Mouse (Mus musculus) cerebellum, adult 2 months (tissue): Measurements from ENCODE around the gene Siae. TPM values are rescaled to one million over a fixed set of nuclear protein-coding genes. Genes with fewer than 3 reads are reported as not detected.

Source experiments
- DNase-seq, 2 experiments: peaks; one replicate each; pipeline ENCODE4 v3.0.0; 2021
- H3K27ac ChIP-seq: fragments of 200-500 bp; 2 replicates; pipeline ENCODE4 v1.5.1; 2012; ENCODE audit warnings: low read length, control low read depth, inconsistent platforms; ENCODE audit not compliant: insufficient read depth
- H3K27me3 ChIP-seq: fragments of 200-500 bp; 2 replicates; pipeline ENCODE4 v1.6.1; 2012; ENCODE audit warnings: inconsistent platforms, mild to moderate bottlenecking, low read length, moderate library complexity; ENCODE audit not compliant: control insufficient read depth, insufficient read depth
- H3K4me1 ChIP-seq: fragments of 200-500 bp; 2 replicates; pipeline ENCODE4 v1.6.1; 2011; ENCODE audit warnings: low read length; ENCODE audit not compliant: control insufficient read depth, insufficient read depth
- H3K4me3 ChIP-seq: fragments of 200-500 bp; replicated peaks from 2 replicates; pipeline ENCODE3; 2011; ENCODE audit warnings: mild to moderate bottlenecking, low read depth, low read length, control low read depth; ENCODE audit not compliant: insufficient read depth
- CTCF ChIP-seq: fragments of 200-500 bp; IDR thresholded peaks from 2 replicates; pipeline ENCODE4 v1.5.1; 2011; ENCODE audit warnings: low read depth, mild to moderate bottlenecking, control low read depth, low read length, moderate library complexity, borderline replicate concordance; ENCODE audit not compliant: insufficient read depth
- POLR2A ChIP-seq: fragments of 200-500 bp; IDR thresholded peaks from 2 replicates; pipeline ENCODE4 v1.6.1; 2011; ENCODE audit warnings: low read length, control low read depth, borderline replicate concordance; ENCODE audit not compliant: insufficient read depth
- WGBS: fragments of 180-500 bp; shearing (Covaris S2); methylation state at CpG from one replicate; pipeline ENCODE4 v1.1.7; 2018; 5-methylcytosine and 5-hydroxymethylcytosine counted together
- polyA plus RNA-seq: library from polyadenylated mRNA; depleted of rRNA; stranded (reverse); fragments of >200 nt; gene quantifications from 2 replicates; pipeline ENCODE4 v1.2.3, GENCODE M21; 2012

Siae gene
- polyA plus RNA-seq, 1 experiment: 15.9 TPM

- TF ChIP-seq CTCF (no peak), POLR2A (no peak)
- H3K4me1 ChIP-seq: no peaks in the 10 kb centered on the region
- 72% methylated on average over 5 of the region's 5 CpGs for WGBS
- no peak for DNase-seq
- no peak overlapping the region for H3K27ac ChIP-seq
- H3K27me3 ChIP-seq: no peaks in the 10 kb centered on the region
- no peak overlapping the region for H3K4me3 ChIP-seq
These were observed 59.7 kb downstream of the Siae start for GRCm38 (mm10) chr9:37615220-37615619.

- WGBS: 54% methylated on average over 2 of the region's 2 CpGs
- H3K4me3 ChIP-seq: no peak overlapping the region
- no peak overlapping the region for H3K27ac ChIP-seq
- H3K4me1 ChIP-seq: peaks cover 3% of the 10 kb centered on the region; the same call in 1 of the 2 replicates
- no peaks in the 10 kb centered on the region for H3K27me3 ChIP-seq
- peak; percentile 23 to 44 for DNase-seq
- no peak for TF ChIP-seq POLR2A
- peak; percentile 76 for TF ChIP-seq CTCF
These were observed 61.3 kb downstream of the Siae start for GRCm38 (mm10) chr9:37616770-37617169.

- TF ChIP-seq POLR2A: no peak
- no peak for TF ChIP-seq CTCF
- WGBS: 15% methylated on average over 6 of the region's 6 CpGs
- Histone ChIP-seq H3K4me3 (no peak overlapping the region), H3K4me1 (peaks cover 19% of the 10 kb centered on the region), H3K27ac (no peak overlapping the region), H3K27me3 (no peaks in the 10 kb centered on the region)
- peak; percentile 77 to 87 for DNase-seq
These were observed 65.8 kb downstream of the Siae start for GRCm38 (mm10) chr9:37621290-37621689.

- 96% methylated on average over 3 of the region's 3 CpGs for WGBS
These were observed 68.5 kb downstream of the Siae start for GRCm38 (mm10) chr9:37623981-37624380.

GRCm38 (mm10) chr9:37624502-37624901 lies 69.0 kb downstream of the Siae start:
- H3K4me3 ChIP-seq: no peak overlapping the region
- WGBS: 74% methylated on average over 1 of the region's 1 CpGs
- H3K27me3 ChIP-seq: no peaks in the 10 kb centered on the region
- no peak for DNase-seq
- H3K27ac ChIP-seq: no peak overlapping the region
- peaks cover 20% of the 10 kb centered on the region for H3K4me1 ChIP-seq
- TF ChIP-seq POLR2A (no peak), CTCF (no peak)

More at GRCm38 (mm10) chr9:37623981-37624380, 68.5 kb downstream of the Siae start:
- Histone ChIP-seq H3K27me3 (no peaks in the 10 kb centered on the region), H3K27ac (no peak overlapping the region), H3K4me3 (no peak overlapping the region), H3K4me1 (peaks cover 20% of the 10 kb centered on the region)
- no peak for TF ChIP-seq CTCF
- TF ChIP-seq POLR2A: no peak
- no peak for DNase-seq

GRCm38 (mm10) chr9:37625129-37625528 lies 69.6 kb downstream of the Siae start:
- DNase-seq: no peak
- H3K4me1 ChIP-seq: peaks cover 20% of the 10 kb centered on the region
- no peak overlapping the region for H3K4me3 ChIP-seq
- 82% methylated on average over 3 of the region's 3 CpGs for WGBS
- H3K27ac ChIP-seq: no peak overlapping the region
- TF ChIP-seq POLR2A: no peak
- TF ChIP-seq CTCF: no peak
- no peaks in the 10 kb centered on the region for H3K27me3 ChIP-seq

- peak overlapping the region; percentile 23 for H3K4me3 ChIP-seq
- H3K27me3 ChIP-seq: no peaks in the 10 kb centered on the region
- no peak overlapping the region for H3K27ac ChIP-seq
- DNase-seq: peak; percentile 57 to 69
- TF ChIP-seq CTCF: no peak
- TF ChIP-seq POLR2A: no peak
- 11% methylated on average over 7 of the region's 7 CpGs for WGBS
- peaks cover 20% of the 10 kb centered on the region for H3K4me1 ChIP-seq
These were observed 70.1 kb downstream of the Siae start for GRCm38 (mm10) chr9:37625641-37626040.

GRCm38 (mm10) chr9:37626103-37626567 lies 70.6 kb downstream of the Siae start:
- Histone ChIP-seq H3K27ac (no peak overlapping the region), H3K4me1 (peaks cover 19% of the 10 kb centered on the region), H3K27me3 (no peaks in the 10 kb centered on the region), H3K4me3 (no peak overlapping the region)
- no peak for TF ChIP-seq POLR2A
- no peak for TF ChIP-seq CTCF
- WGBS: 35% methylated on average over 3 of the region's 3 CpGs
- peak in 1 of 2 experiments; percentile 25 for DNase-seq
